Mouse (Mus musculus) C2C12 (cell line): Measurements from ENCODE around the gene Tiam2.

ENCODE experiments used
- CEBPB ChIP-seq: IDR thresholded peaks from one replicate; pipeline ENCODE4 v1.6.1; 2011; ENCODE audit warnings: low read depth, mild to moderate bottlenecking, control low read depth, moderate library complexity
- CTCF ChIP-seq: IDR thresholded peaks from one replicate; pipeline ENCODE4 v1.5.1; 2011; ENCODE audit not compliant: control insufficient read depth, insufficient read depth, insufficient read length
- MAX ChIP-seq: IDR thresholded peaks from one replicate; pipeline ENCODE4 v1.6.1; 2011; ENCODE audit warnings: mild to moderate bottlenecking, control low read depth
- MYOD1 ChIP-seq: IDR thresholded peaks from one replicate; pipeline ENCODE4 v1.6.1; 2011; ENCODE audit warnings: low read depth; ENCODE audit not compliant: control insufficient read depth, insufficient read length
- MYOG ChIP-seq: IDR thresholded peaks from one replicate; pipeline ENCODE4 v1.6.1; 2011; ENCODE audit not compliant: control insufficient read depth, insufficient read length; ENCODE audit errors: extremely low read depth
- USF1 ChIP-seq: IDR thresholded peaks from one replicate; pipeline ENCODE4 v1.6.1; 2011; ENCODE audit warnings: low read depth, mild to moderate bottlenecking, control low read depth, moderate library complexity

GRCm38 (mm10) chr17:3487721-3488601 is 161.6 kb downstream of the Tiam2 start:
- TF ChIP-seq CTCF, result no peak
- TF ChIP-seq MYOG, result no peak
- TF ChIP-seq MAX, result no peak
- TF ChIP-seq USF1, result no peak
- TF ChIP-seq CEBPB, result no peak
- no peak for TF ChIP-seq MYOD1
